Mouse (Mus musculus) heart, embryonic 16.5 days (tissue): ENCODE data around the gene Samd15. TPM values are rescaled to one million over a fixed set of nuclear protein-coding genes. Genes with fewer than 3 reads are reported as not detected.
A peak's percentile ranks its signal among the peaks of the same experiment; 100 is the strongest.

ENCODE experiments used
- ATAC-seq: fragments of 200-750 bp; cut with Nextera tagmentation; replicated peaks from 2 replicates; pipeline ENCODE4 v1.8.0; 2017; ENCODE audit warnings: moderate number of reproducible peaks; ENCODE audit not compliant: insufficient read depth, low FRiP score; ENCODE audit errors: extremely low read depth
- H3K27ac ChIP-seq: fragments of 300-500 bp; sonication (generic); 2 replicates; pipeline ENCODE4 v1.5.1; 2014; ENCODE audit warnings: mild to moderate bottlenecking, low read length, control low read depth, moderate library complexity
- H3K27me3 ChIP-seq: fragments of 300-500 bp; sonication (generic); 2 replicates; pipeline ENCODE4 v1.6.1; 2014; ENCODE audit warnings: low read length, mixed read lengths; ENCODE audit not compliant: control insufficient read depth, insufficient read depth
- H3K36me3 ChIP-seq: fragments of 300-500 bp; sonication (generic); 2 replicates; pipeline ENCODE4 v1.6.1; 2014; ENCODE audit not compliant: control insufficient read depth, insufficient read depth
- H3K4me1 ChIP-seq: fragments of 300-500 bp; sonication (generic); 2 replicates; pipeline ENCODE4 v1.6.1; 2014; ENCODE audit warnings: low read length, mixed read lengths; ENCODE audit not compliant: control insufficient read depth, insufficient read depth
- H3K4me2 ChIP-seq: fragments of 300-500 bp; sonication (generic); 2 replicates; pipeline ENCODE4 v1.6.1; 2014; ENCODE audit warnings: low read depth, mild to moderate bottlenecking, control low read depth, low read length
- H3K4me3 ChIP-seq: fragments of 300-500 bp; sonication (generic); 2 replicates; pipeline ENCODE4 v1.5.1; 2014; ENCODE audit warnings: mild to moderate bottlenecking, control low read depth, low read length
- H3K9ac ChIP-seq: fragments of 300-500 bp; sonication (generic); 2 replicates; pipeline ENCODE4 v1.6.1; 2014; ENCODE audit warnings: low read length, control low read depth
- H3K9me3 ChIP-seq: fragments of 300-500 bp; sonication (generic); replicated peaks from 2 replicates; pipeline ENCODE4 v1.6.1; 2016; ENCODE audit warnings: low read length; ENCODE audit not compliant: control insufficient read depth
- WGBS: fragments of 180-500 bp; shearing (Covaris S2); extraction: QIAGEN DNeasy Blood & Tissue Kit; methylation state at CpG from one replicate; pipeline ENCODE4 v1.1.7; 2014; 5-methylcytosine and 5-hydroxymethylcytosine counted together
- polyA plus RNA-seq: library from polyadenylated mRNA; unstranded; fragments of >200 nt; fragmentation: Nextera tagmentation; extraction: Ambion mirVana; gene quantifications from 2 replicates; pipeline ENCODE4 v1.2.1, GENCODE M21; 2015

Samd15 gene
- polyA plus RNA-seq, 1 experiment from 2014 or later, result 0.72 TPM

DNA sequence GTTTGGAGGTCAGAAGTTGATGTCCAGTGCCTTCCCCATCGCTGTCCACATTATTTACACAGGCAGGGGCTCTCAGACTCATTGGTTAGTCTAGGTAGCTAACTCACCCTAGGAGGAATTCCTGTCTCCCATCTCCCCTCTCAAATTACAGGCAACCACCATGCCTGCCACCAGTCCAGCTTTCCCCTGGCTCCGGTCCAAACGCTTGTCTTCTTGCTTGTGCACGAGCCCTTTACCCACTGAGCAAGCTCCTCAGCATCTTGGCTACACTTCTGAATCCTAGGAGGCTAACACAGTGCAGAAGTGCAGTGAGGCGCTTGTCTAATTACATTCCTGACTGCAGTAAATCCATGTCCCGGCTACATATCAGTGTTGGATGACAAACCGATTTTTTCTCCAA lies 19.8 kb downstream of the Samd15 start:
- Histone ChIP-seq H3K27me3 (no peaks in the 10 kb centered on the region), H3K36me3 (no peaks in the 10 kb centered on the region), H3K9ac (no peak overlapping the region), H3K4me1 (peaks cover 3% of the 10 kb centered on the region; the same call in 1 of the 2 replicates), H3K9me3 (no peaks in the 10 kb centered on the region), H3K4me2 (no peak overlapping the region), H3K27ac (no peak overlapping the region), H3K4me3 (no peak overlapping the region)
- ATAC-seq, result no peak
- WGBS, result 56% methylated on average over 7 of the region's 7 CpGs

DNA sequence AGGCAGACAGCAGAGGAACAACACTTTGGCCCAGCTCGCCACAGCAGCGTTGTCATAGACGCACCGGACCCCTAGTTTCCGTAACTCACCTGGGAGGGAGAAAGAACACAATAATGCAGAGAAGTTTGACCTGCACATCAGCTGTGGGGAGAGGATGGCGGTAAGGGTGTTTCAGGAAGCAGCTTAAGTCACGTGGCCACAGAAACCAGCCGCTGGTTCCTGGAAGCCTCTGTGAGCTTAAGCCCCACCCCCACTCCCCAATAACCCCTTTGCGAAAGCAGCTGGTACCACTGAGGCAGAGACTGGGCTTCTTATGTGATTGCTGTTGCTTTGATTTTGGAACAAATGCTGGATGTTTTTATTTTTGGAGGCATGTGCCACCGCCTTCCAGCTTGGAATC lies 25.4 kb downstream of the Samd15 start:
- Histone ChIP-seq H3K27me3 (no peaks in the 10 kb centered on the region), H3K4me2 (peak overlapping the region; percentile 10; the same call in 1 of the 2 replicates), H3K4me1 (no peaks in the 10 kb centered on the region), H3K36me3 (0 out of 2 replicates have a peak, but pooled peaks cover 5% of the 10 kb centered on the region), H3K27ac (no peak overlapping the region), H3K4me3 (no peak overlapping the region), H3K9ac (no peak overlapping the region), H3K9me3 (peaks cover 3% of the 10 kb centered on the region; the same call in 1 of the 2 replicates)
- 63% methylated on average over 10 of the region's 10 CpGs for WGBS
- no peak for ATAC-seq

GRCm38 (mm10) chr12:87226801-87227200 lies 27.3 kb downstream of the Samd15 start:
- Histone ChIP-seq H3K4me1 (no peaks in the 10 kb centered on the region), H3K4me3 (no peak overlapping the region), H3K9me3 (peaks cover 3% of the 10 kb centered on the region; the same call in 1 of the 2 replicates), H3K4me2 (no peak overlapping the region), H3K27me3 (no peaks in the 10 kb centered on the region), H3K27ac (no peak overlapping the region), H3K9ac (no peak overlapping the region), H3K36me3 (0 out of 2 replicates have a peak, but pooled peaks cover 5% of the 10 kb centered on the region)
- WGBS, result 71% methylated on average over 7 of the region's 7 CpGs
- no peak for ATAC-seq

DNA sequence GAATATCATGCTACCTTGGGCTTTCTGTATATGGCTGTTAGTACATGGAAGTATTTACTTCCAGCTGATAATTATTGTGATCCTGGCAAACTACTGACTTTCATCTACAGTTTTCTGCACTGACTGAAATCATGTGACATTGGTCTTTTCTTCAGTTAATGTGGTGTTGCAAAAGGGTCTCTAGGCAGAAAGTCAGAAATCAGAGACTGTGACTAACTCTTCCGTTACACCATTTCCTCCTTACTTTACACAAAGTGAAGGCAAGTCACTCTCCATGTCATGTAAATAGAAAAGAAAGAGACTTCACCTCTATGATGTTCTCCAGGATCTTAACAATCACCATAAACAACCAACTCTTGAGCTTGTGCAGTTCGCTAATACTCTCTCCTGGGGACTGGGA lies 30.1 kb downstream of the Samd15 start:
- no peak overlapping the region for H3K4me2 ChIP-seq
- 82% methylated on average over 2 of the region's 2 CpGs for WGBS

GRCm38 (mm10) chr12:87230379-87230895 lies 30.9 kb downstream of the Samd15 start:
- Histone ChIP-seq H3K4me1 (no peaks in the 10 kb centered on the region), H3K27ac (no peak overlapping the region), H3K9ac (no peak overlapping the region), H3K9me3 (peaks cover 3% of the 10 kb centered on the region; the same call in 1 of the 2 replicates), H3K4me3 (no peak overlapping the region), H3K4me2 (no peak overlapping the region), H3K27me3 (no peaks in the 10 kb centered on the region), H3K36me3 (0 out of 2 replicates have a peak, but pooled peaks cover 5% of the 10 kb centered on the region)
- no peak for ATAC-seq

More for the DNA sequence above, 30.1 kb downstream of the Samd15 start:
- Histone ChIP-seq H3K4me3 (no peak overlapping the region), H3K4me1 (no peaks in the 10 kb centered on the region), H3K9ac (no peak overlapping the region), H3K36me3 (0 out of 2 replicates have a peak, but pooled peaks cover 5% of the 10 kb centered on the region), H3K9me3 (peaks cover 3% of the 10 kb centered on the region; the same call in 1 of the 2 replicates), H3K27me3 (no peaks in the 10 kb centered on the region), H3K27ac (no peak overlapping the region)
- no peak for ATAC-seq

GRCm38 (mm10) chr12:87236882-87237483 lies 37.5 kb downstream of the Samd15 start:
- WGBS, result 81% methylated on average over 5 of the region's 5 CpGs

GRCm38 (mm10) chr12:87238632-87239031 lies 39.1 kb downstream of the Samd15 start, which contains the start of gene Noxred1:
Gene Noxred1, minus strand, starts transcription at chr12:87238732.
- WGBS, result 43% methylated on average over 1 of the region's 1 CpGs
- Histone ChIP-seq H3K9me3 (no peaks in the 10 kb centered on the region), H3K9ac (no peak within 1 kb of the TSS), H3K27ac (peak within 1 kb of the TSS; percentile 16; the same call in 1 of the 2 replicates), H3K4me1 (peaks cover 5% of the 10 kb centered on the region), H3K27me3 (no peaks in the 10 kb centered on the region), H3K4me2 (no peak within 1 kb of the TSS), H3K36me3 (peaks cover 35% of the 10 kb centered on the region), H3K4me3 (no peak within 1 kb of the TSS)
- peak; percentile 45 for ATAC-seq

More at GRCm38 (mm10) chr12:87236882-87237483, 37.5 kb downstream of the Samd15 start:
- no peak overlapping the region for H3K9ac ChIP-seq
- no peak overlapping the region for H3K27ac ChIP-seq
- no peaks in the 10 kb centered on the region for H3K27me3 ChIP-seq
- H3K4me2 ChIP-seq, result no peak overlapping the region
- H3K4me3 ChIP-seq, result no peak overlapping the region
- H3K36me3 ChIP-seq, result peaks cover 29% of the 10 kb centered on the region
- H3K4me1 ChIP-seq, result peaks cover 5% of the 10 kb centered on the region
- no peak for ATAC-seq
- H3K9me3 ChIP-seq, result no peaks in the 10 kb centered on the region

DNA sequence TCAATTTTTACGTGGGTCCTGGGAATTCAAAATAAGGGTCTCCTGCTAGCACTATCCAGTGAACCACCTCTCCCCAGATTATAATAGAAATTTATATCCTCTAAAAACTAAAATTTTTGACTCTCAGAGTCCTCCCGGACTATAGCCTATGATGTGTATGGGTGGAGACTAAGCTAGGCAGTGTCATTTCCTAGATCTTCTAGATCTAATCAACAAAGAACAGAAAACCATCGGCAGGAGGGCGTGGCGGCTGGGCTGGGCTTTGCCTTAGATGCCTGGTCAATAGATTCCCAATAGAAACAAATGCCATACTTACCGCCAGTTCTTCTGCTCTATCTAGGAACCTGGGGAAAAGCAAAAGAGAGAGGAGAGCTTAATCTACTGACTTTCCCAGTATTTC lies 50.6 kb downstream of the Samd15 start:
- Histone ChIP-seq H3K27me3 (no peaks in the 10 kb centered on the region), H3K4me1 (no peaks in the 10 kb centered on the region), H3K9ac (no peak overlapping the region), H3K27ac (no peak overlapping the region), H3K36me3 (peaks cover 76% of the 10 kb centered on the region), H3K4me2 (no peak overlapping the region), H3K9me3 (no peaks in the 10 kb centered on the region), H3K4me3 (no peak overlapping the region)
- no peak for ATAC-seq
- WGBS, result 89% methylated on average over 6 of the region's 6 CpGs

DNA sequence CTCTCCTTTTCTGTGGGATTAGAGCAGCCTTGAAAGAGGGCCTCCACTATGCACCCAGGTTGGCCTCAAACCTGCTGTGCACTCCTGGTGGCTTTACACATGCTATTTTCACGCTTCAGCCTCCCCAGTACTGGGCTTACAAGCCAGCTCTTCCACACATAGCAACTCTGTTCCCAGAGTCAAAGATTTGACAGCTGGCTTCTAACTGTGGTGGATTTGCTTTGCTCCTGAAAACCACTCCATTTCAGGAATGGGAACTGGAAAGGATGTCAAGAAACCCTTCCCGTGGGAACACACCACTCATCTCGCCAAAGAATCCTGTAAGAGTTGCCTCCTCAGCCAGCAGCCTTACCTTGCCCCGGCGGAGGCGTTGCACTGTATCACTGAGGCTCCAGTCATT lies 54.4 kb downstream of the Samd15 start:
- Histone ChIP-seq H3K9me3 (no peaks in the 10 kb centered on the region), H3K9ac (no peak overlapping the region), H3K4me1 (no peaks in the 10 kb centered on the region), H3K4me3 (no peak overlapping the region), H3K27me3 (no peaks in the 10 kb centered on the region), H3K36me3 (peaks cover 72% of the 10 kb centered on the region), H3K4me2 (no peak overlapping the region), H3K27ac (no peak overlapping the region)
- WGBS, result 92% methylated on average over 6 of the region's 6 CpGs
- ATAC-seq, result no peak
